Mouse (Mus musculus): Measurements from ENCODE around the gene Bcl9l.

Gene Bcl9l

GRCm38 (mm10) chr9:44513610-44514009 is 31.0 kb downstream of the Bcl9l start:
- no peak for DNase-seq

GRCm38 (mm10) chr9:44514147-44514546 is 31.5 kb downstream of the Bcl9l start:
- DNase-seq = no peak

- DNase-seq = peak; percentile 81
Observed at GRCm38 (mm10) chr9:44515131-44515751, 32.6 kb downstream of the Bcl9l start.

- no peak for DNase-seq
Observed at GRCm38 (mm10) chr9:44515891-44516290, 33.3 kb downstream of the Bcl9l start.

- no peak for DNase-seq
Observed at GRCm38 (mm10) chr9:44517368-44517767, 34.7 kb downstream of the Bcl9l start.

GRCm38 (mm10) chr9:44518068-44518467 is 35.4 kb downstream of the Bcl9l start:
- peak; percentile 65 for DNase-seq

GRCm38 (mm10) chr9:44521927-44522326 is 39.3 kb downstream of the Bcl9l start:
- no peak for DNase-seq

- peak; percentile 50 for DNase-seq
Observed at GRCm38 (mm10) chr9:44523686-44524085, 41.1 kb downstream of the Bcl9l start.

- no peak for DNase-seq
Observed at GRCm38 (mm10) chr9:44524235-44524826, 41.7 kb downstream of the Bcl9l start.

- DNase-seq = no peak
Observed at GRCm38 (mm10) chr9:44525001-44525400, 42.4 kb downstream of the Bcl9l start.

GRCm38 (mm10) chr9:44525589-44525988 is 43.0 kb downstream of the Bcl9l start:
- DNase-seq = no peak

- no peak for DNase-seq
Observed at GRCm38 (mm10) chr9:44526337-44527112, 43.9 kb downstream of the Bcl9l start.

GRCm38 (mm10) chr9:44528340-44528739 is 45.7 kb downstream of the Bcl9l start:
- peak; percentile 24 for DNase-seq

- DNase-seq = no peak
Observed at GRCm38 (mm10) chr9:44532991-44533580, 50.5 kb downstream of the Bcl9l start.

- peak; percentile 26 for DNase-seq
Observed at GRCm38 (mm10) chr9:44537625-44538301, 55.1 kb downstream of the Bcl9l start.

- no peak for DNase-seq
Observed at GRCm38 (mm10) chr9:44539816-44540421, 57.3 kb downstream of the Bcl9l start.

GRCm38 (mm10) chr9:44540676-44541075 is 58.1 kb downstream of the Bcl9l start:
- no peak for DNase-seq

GRCm38 (mm10) chr9:44542364-44542763 is 59.7 kb downstream of the Bcl9l start:
- no peak for DNase-seq

GRCm38 (mm10) chr9:44544986-44545385 is 62.4 kb downstream of the Bcl9l start:
- DNase-seq = no peak

GRCm38 (mm10) chr9:44548412-44549152 is 66.0 kb downstream of the Bcl9l start:
- DNase-seq = no peak

- DNase-seq = no peak
Observed at GRCm38 (mm10) chr9:44551138-44551537, 68.5 kb downstream of the Bcl9l start.

GRCm38 (mm10) chr9:44552161-44552560 is 69.5 kb downstream of the Bcl9l start:
- peak; percentile 54 for DNase-seq
